In genomic region chr16:87728703-87729102, GRCm38 (mm10) we compare ENCODE assay signal across 15 mouse cellular contexts.
"Had no signal": no experiment of that assay in that cellular context is flagged by ENCODE, and none has a peak within 500 bp of the region (broad histone marks: within the 10 kb centered on the region; RNA-seq: fewer than 3 reads in every experiment).

No protein-coding gene starts in this region.

- H3K9ac ChIP-seq: limb, embryonic 12.5 days; limb, embryonic 15.5 days; liver, embryonic 14.5 days; liver, postnatal 0 days; lung, embryonic 14.5 days; midbrain, embryonic 12.5 days; midbrain, embryonic 15.5 days had no signal

- H3K27me3 ChIP-seq: limb, embryonic 12.5 days; limb, embryonic 15.5 days; midbrain, embryonic 12.5 days; midbrain, embryonic 15.5 days had no signal

- H3K4me2 ChIP-seq: limb, embryonic 12.5 days; limb, embryonic 15.5 days; liver, embryonic 11.5 days; lung, embryonic 14.5 days; midbrain, embryonic 12.5 days; midbrain, embryonic 15.5 days had no signal

- H3K4me1 ChIP-seq: limb, embryonic 12.5 days; limb, embryonic 15.5 days; midbrain, embryonic 12.5 days; midbrain, embryonic 15.5 days had no signal

- H3K27ac ChIP-seq: limb, embryonic 12.5 days; limb, embryonic 15.5 days; liver, embryonic 14.5 days; macrophage; midbrain, embryonic 12.5 days; midbrain, embryonic 15.5 days had no signal

- H3K4me3 ChIP-seq: limb, embryonic 12.5 days; limb, embryonic 15.5 days; midbrain, embryonic 12.5 days; midbrain, embryonic 15.5 days had no signal

- H3K9me3 ChIP-seq: limb, embryonic 12.5 days; limb, embryonic 15.5 days; midbrain, embryonic 12.5 days; midbrain, embryonic 15.5 days had no signal

- ATAC-seq: liver, postnatal 0 days; lung, postnatal 0 days; midbrain, embryonic 15.5 days had no signal

- DNase-seq: kidney, adult 18-20 months; kidney, adult 9 months; kidney, postnatal 14 days; kidney, postnatal 4 days; left cerebral cortex, postnatal 4 days; liver, postnatal 0 days; lung, embryonic 14.5 days had no signal
